Mouse (Mus musculus): ENCODE data around the gene Cdhr3. TPM values are rescaled to one million over a fixed set of nuclear protein-coding genes. Genes with fewer than 3 reads are reported as not detected.

Cdhr3 gene
- polyA plus RNA-seq, 1 experiment = not detected

DNA sequence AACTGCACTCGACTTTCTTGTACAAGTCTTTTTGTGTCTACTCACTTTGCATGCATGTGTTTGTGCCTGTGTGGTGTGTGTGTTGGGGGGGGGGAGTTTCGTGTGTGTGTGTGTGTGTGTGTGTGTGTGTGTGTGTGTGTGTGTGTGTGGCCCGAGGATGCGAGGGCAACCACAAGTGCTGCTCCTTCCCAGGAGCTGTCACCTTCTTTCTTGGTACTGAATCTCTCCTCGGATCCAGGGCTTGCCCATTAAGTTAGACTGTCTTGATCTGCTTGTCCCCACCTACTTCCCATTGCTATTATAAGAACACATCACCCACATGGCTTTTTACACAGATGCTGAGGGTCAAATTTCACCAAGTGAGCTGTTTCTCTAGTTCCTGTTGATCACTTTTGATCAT lies 93.9 kb downstream of the Cdhr3 start:
- H3K9me3 ChIP-seq = no peaks in the 10 kb centered on the region
- H3K27me3 ChIP-seq (replicated peaks) = peaks cover 43% of the 10 kb centered on the region
- H3K4me3 ChIP-seq (replicated peaks) = no peak overlapping the region
- peaks cover 13% of the 10 kb centered on the region for H3K4me1 ChIP-seq
- TF ChIP-seq FLI1 (IDR thresholded peaks at IDR 0.05; ENCODE audit: low read length) (no peak), GATA1 (IDR thresholded peaks at IDR 0.05; ENCODE audit: borderline replicate concordance, low read length) (no peak)
- H3K36me3 ChIP-seq (replicated peaks; ENCODE audit: low read length) = no peaks in the 10 kb centered on the region

GRCm38 (mm10) chr12:32995081-32995834 lies 97.4 kb downstream of the Cdhr3 start:
- Histone ChIP-seq H3K4me3 (replicated peaks) (no peak overlapping the region), H3K4me1 (peaks cover 13% of the 10 kb centered on the region), H3K27me3 (replicated peaks) (peaks cover 19% of the 10 kb centered on the region), H3K9me3 (peaks cover 3% of the 10 kb centered on the region; the same call in 1 of the 2 replicates), H3K36me3 (replicated peaks; ENCODE audit: low read length) (no peaks in the 10 kb centered on the region)
- no peak for TF ChIP-seq FLI1 (IDR thresholded peaks at IDR 0.05; ENCODE audit: low read length)

DNA sequence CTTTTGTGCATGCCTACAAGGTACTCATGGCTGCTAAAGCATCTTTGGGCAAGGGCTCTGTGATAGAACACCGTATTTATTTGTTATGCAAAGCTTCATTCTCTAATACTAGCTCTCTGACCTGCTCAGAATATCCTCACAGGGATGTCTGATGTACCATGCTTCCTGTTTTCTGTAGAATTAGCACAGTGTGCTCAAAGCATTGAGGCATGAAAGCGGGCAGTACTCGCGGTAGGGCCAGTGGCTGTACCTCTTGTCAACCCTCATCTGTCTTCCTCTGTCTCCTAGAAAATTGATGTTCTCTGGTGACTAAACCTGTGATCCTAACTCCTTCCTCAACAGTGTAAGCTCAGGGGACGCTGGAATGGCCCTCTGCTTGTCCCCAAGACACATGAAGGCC lies 98.6 kb downstream of the Cdhr3 start:
- H3K4me3 ChIP-seq (replicated peaks) = no peak overlapping the region

DNA sequence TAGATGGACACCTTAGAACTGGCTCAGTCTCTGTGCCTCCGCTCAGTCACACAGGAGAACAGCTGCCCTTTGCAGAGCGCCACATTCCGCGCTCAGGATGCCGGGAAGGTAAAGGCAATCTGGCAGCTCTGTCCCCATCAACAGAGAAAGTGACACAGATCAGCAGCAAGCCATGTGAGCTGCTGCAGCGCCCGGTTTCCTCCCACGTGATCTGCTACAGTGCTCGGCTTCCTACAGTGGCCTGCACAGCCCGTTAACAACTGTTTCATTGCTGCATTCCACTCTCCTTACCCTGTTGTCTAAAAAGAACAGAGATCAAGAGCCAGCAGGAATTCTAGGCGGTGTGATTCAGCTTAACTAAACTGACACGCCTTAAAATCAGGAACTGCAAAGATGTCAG lies 102.9 kb downstream of the Cdhr3 start:
- Histone ChIP-seq H3K36me3 (replicated peaks; ENCODE audit: low read length) (peaks cover 3% of the 10 kb centered on the region), H3K4me1 (no peaks in the 10 kb centered on the region; the same call in 1 of the 2 replicates), H3K27me3 (replicated peaks) (peaks cover 11% of the 10 kb centered on the region), H3K9me3 (peaks cover 8% of the 10 kb centered on the region), H3K4me3 (replicated peaks) (no peak overlapping the region)
- TF ChIP-seq GATA1 (IDR thresholded peaks at IDR 0.05; ENCODE audit: borderline replicate concordance, low read length) (no peak), FLI1 (IDR thresholded peaks at IDR 0.05; ENCODE audit: low read length) (no peak)

More for the DNA sequence above, 98.6 kb downstream of the Cdhr3 start:
- Histone ChIP-seq H3K27me3 (replicated peaks) (peaks cover 19% of the 10 kb centered on the region), H3K9me3 (peaks cover 3% of the 10 kb centered on the region; the same call in 1 of the 2 replicates), H3K4me1 (peaks cover 10% of the 10 kb centered on the region), H3K36me3 (replicated peaks; ENCODE audit: low read length) (no peaks in the 10 kb centered on the region)
- TF ChIP-seq FLI1 (IDR thresholded peaks at IDR 0.05; ENCODE audit: low read length) (no peak), GATA1 (IDR thresholded peaks at IDR 0.05; ENCODE audit: borderline replicate concordance, low read length) (no peak)

- H3K36me3 ChIP-seq (replicated peaks; ENCODE audit: low read length) = peaks cover 12% of the 10 kb centered on the region
- TF ChIP-seq FLI1 (IDR thresholded peaks at IDR 0.05; ENCODE audit: low read length) (no peak), GATA1 (IDR thresholded peaks at IDR 0.05; ENCODE audit: borderline replicate concordance, low read length) (no peak)
- peaks cover 15% of the 10 kb centered on the region for H3K9me3 ChIP-seq
- peaks cover 2% of the 10 kb centered on the region for H3K27me3 ChIP-seq (replicated peaks)
- H3K4me1 ChIP-seq = no peaks in the 10 kb centered on the region; the same call in none of the 2 replicates
- H3K4me3 ChIP-seq (replicated peaks) = no peak overlapping the region
Measured at GRCm38 (mm10) chr12:32986284-32986683, 106.4 kb downstream of the Cdhr3 start.

Other genes starting within 250 kb of the Cdhr3 start
- gene Sypl, start 139.0 kb downstream of the Cdhr3 start, polyA plus RNA-seq (2012; ENCODE audit: insufficient read depth, low replicate concordance) = 5.0 and 7.1 TPM in 2 replicates
- gene Atxn7l1, start 54.8 kb upstream of the Cdhr3 start, polyA plus RNA-seq (2012; ENCODE audit: insufficient read depth, low replicate concordance) = 22.5 and 39.3 TPM in 2 replicates

All from megakaryocyte, embryonic 14.5 days (primary cell).